Comparison of ENCODE assay signal across 29 mouse cellular contexts in genomic region chr7:6221978-6222377, GRCm38 (mm10). TPM values are rescaled to one million over a fixed set of nuclear protein-coding genes. Genes with fewer than 3 reads are reported as not detected.
DNase-seq lines count a peak whose midpoint lies in the region; ATAC-seq and TF ChIP-seq lines count a peak whose summit lies in the region.
"Had no signal": no experiment of that assay in that cellular context is flagged by ENCODE, and none has a peak within 500 bp of the region (broad histone marks: within the 10 kb centered on the region; RNA-seq: fewer than 3 reads in every experiment).

TSS of gene Zscan5b (plus strand) at chr7:6222278.

- ATAC-seq in midbrain, embryonic 13.5 days: no peak
- ATAC-seq: activated CD4-positive, CD25-positive, alpha-beta regulatory T cell, adult 4 months; CD4-positive, CD25-positive, alpha-beta regulatory T cell, adult 4 months; Patski had no signal

- in situ Hi-C loops in ES-E14 (cut with MboI; ENCODE audit: low sequenced_read_pairs in 2 of 2, unreplicated experiment in 2 of 2): no loop called here

- peak within 1 kb of the TSS; percentile 35 for H3K4me3 ChIP-seq in E14TG2a.4 (replicated peaks; ENCODE audit: low read length)
- H3K4me3 ChIP-seq in ES-Bruce4 (ENCODE audit: low read depth, low read length): 0 out of 2 replicates have a peak within 1 kb of the TSS, but pooled peaks have one; percentile 4
- H3K4me3 ChIP-seq in ES-E14 (ENCODE audit: insufficient read depth in 1 of 2, low read depth in 1 of 2, low read length in 2 of 2, poor library complexity in 1 of 2, severe bottlenecking in 1 of 2): no peak within 1 kb of the TSS; a peak in 1 of 4 replicates
- no peak within 1 kb of the TSS for H3K4me3 ChIP-seq in midbrain, embryonic 13.5 days (replicated peaks)

- H3K4me2 ChIP-seq in midbrain, embryonic 13.5 days (replicated peaks): no peak within 1 kb of the TSS

- no peak for TF ChIP-seq POLR2A in ES-Bruce4 (IDR thresholded peaks at IDR 0.05; ENCODE audit: insufficient read depth, low read length)

- H3K27ac ChIP-seq in ES-Bruce4 (ENCODE audit: insufficient read depth, low read length) (no peak within 1 kb of the TSS), ES-E14 (ENCODE audit: insufficient read depth, low read depth, low read length, poor library complexity, severe bottlenecking) (no peak within 1 kb of the TSS)
- no peak within 1 kb of the TSS for H3K27ac ChIP-seq in midbrain, embryonic 13.5 days

- H3K36me3 ChIP-seq in E14TG2a.4 (ENCODE audit: insufficient read depth, low read length) (no peaks in the 10 kb centered on the region), ES-Bruce4 (ENCODE audit: control insufficient read depth, insufficient read depth, low read length, poor library complexity, severe bottlenecking) (no peaks in the 10 kb centered on the region), ES-E14 (ENCODE audit: control insufficient read depth, insufficient read depth, low read length, poor library complexity, severe bottlenecking) (no peaks in the 10 kb centered on the region)
- no peaks in the 10 kb centered on the region for H3K36me3 ChIP-seq in midbrain, embryonic 13.5 days
- H3K36me3 ChIP-seq: G1E had no signal

- H3K27me3 ChIP-seq in E14TG2a.4 (ENCODE audit: insufficient read depth, low read length) (no peaks in the 10 kb centered on the region), ES-Bruce4 (ENCODE audit: control insufficient read depth, insufficient read depth, low read length, poor library complexity, severe bottlenecking) (no peaks in the 10 kb centered on the region)
- no peaks in the 10 kb centered on the region for H3K27me3 ChIP-seq in midbrain, embryonic 13.5 days

- TF ChIP-seq EP300 in ES-Bruce4 (IDR thresholded peaks at IDR 0.05; ENCODE audit: insufficient read depth, low read depth, low read length): no peak

- 92% methylated on average over 12 of the region's 12 CpGs for WGBS in midbrain, embryonic 13.5 days

- TF ChIP-seq CTCF in E14TG2a.4 (conservative IDR thresholded peaks at IDR 0.05; ENCODE audit: low read length) (no peak), ES-Bruce4 (IDR thresholded peaks at IDR 0.05; ENCODE audit: low read depth, low read length) (no peak)

- DNase-seq in ES-E14 (ENCODE audit: low read depth, low spot score): no peak
- DNase-seq in frontal cortex, adult 2 months (ENCODE audit: extremely low spot score in 1 of 2, low spot score in 1 of 2): no peak
- no peak for DNase-seq in adrenal gland, postnatal 36 days
- DNase-seq: adrenal gland, adult 2 months; adrenal gland, adult 8-10 months; adrenal gland, postnatal 10 days; adrenal gland, postnatal 14 days; adrenal gland, postnatal 25 days; B cell, adult 2 months; cerebellum, adult 11 months; cerebellum, adult 11-12 months; cerebellum, adult 18-20 months; cerebellum, adult 2 months; cerebellum, adult 8-10 months; cerebellum, adult 9-10 months; cerebellum, adult 9-11 months had no signal

- H3K9me3 ChIP-seq in E14TG2a.4 (ENCODE audit: low read length): peaks cover 32% of the 10 kb centered on the region
- H3K9me3 ChIP-seq in ES-Bruce4 (replicated peaks; ENCODE audit: control insufficient read depth, insufficient read depth, low read length, poor library complexity, severe bottlenecking): peaks cover 8% of the 10 kb centered on the region; the same call in 1 of the 2 replicates
- no peaks in the 10 kb centered on the region for H3K9me3 ChIP-seq in ES-E14 (ENCODE audit: control insufficient read depth, insufficient read depth, low read depth, low read length)
- H3K9me3 ChIP-seq in midbrain, embryonic 13.5 days: peaks cover 8% of the 10 kb centered on the region; the same call in 1 of the 2 replicates
- H3K9me3 ChIP-seq: G1E had no signal

- no peak within 1 kb of the TSS for H3K9ac ChIP-seq in ES-Bruce4 (ENCODE audit: low read depth, poor library complexity, severe bottlenecking)
- H3K9ac ChIP-seq in ES-E14 (ENCODE audit: insufficient read depth, low read depth, low read length, poor library complexity, severe bottlenecking): peak within 1 kb of the TSS; percentile 10; the same call in 1 of the 2 replicates
- H3K9ac ChIP-seq in midbrain, embryonic 13.5 days (replicated peaks): no peak within 1 kb of the TSS

- peaks cover 42% of the 10 kb centered on the region for H3K4me1 ChIP-seq in E14TG2a.4 (replicated peaks; ENCODE audit: low read depth, low read length)
- H3K4me1 ChIP-seq in ES-Bruce4 (ENCODE audit: control insufficient read depth, insufficient read depth, low read length): no peaks in the 10 kb centered on the region
- peaks cover 3% of the 10 kb centered on the region in 2 experiments; a peak in 2 of 4 replicates for H3K4me1 ChIP-seq in ES-E14 (ENCODE audit: control insufficient read depth in 2 of 2, insufficient read depth in 2 of 2, low read length in 2 of 2, poor library complexity in 1 of 2)
- H3K4me1 ChIP-seq in midbrain, embryonic 13.5 days (replicated peaks): no peaks in the 10 kb centered on the region

TF ChIP-seq in ES-E14, 5 proteins besides CTCF, POLR2A, EP300 and RAD21:
- TF ChIP-seq MAFK (IDR thresholded peaks at IDR 0.05; ENCODE audit: insufficient read depth, low read depth, low read length) (no peak), HCFC1 (IDR thresholded peaks at IDR 0.05; ENCODE audit: borderline replicate concordance, insufficient read depth, low read length) (no peak), ZNF384 (IDR thresholded peaks at IDR 0.05; ENCODE audit: low read depth, low read length) (no peak), CHD2 (IDR thresholded peaks at IDR 0.05; ENCODE audit: low read depth, low read length) (no peak), ZC3H11A (IDR thresholded peaks at IDR 0.05; ENCODE audit: borderline replicate concordance, low read depth, low read length) (no peak)

RNA-seq across cellular contexts. Expression of gene Zscan5b, which starts in this region (rescaled TPM):
- 0.33 and 0.40 TPM in 2 replicates for polyA plus RNA-seq in ES-Bruce4 (2011; ENCODE audit: insufficient read depth, insufficient read length, low read depth, missing spikeins)
- 2.1 and 3.3 TPM in 2 replicates for total RNA-seq in ES-E14 (2012; rRNA removed)
- not detected in 2 replicates for polyA plus RNA-seq in frontal cortex, adult 2 months (2012; rRNA removed)
- polyA plus RNA-seq in midbrain, embryonic 13.5 days (2015; fragmentation: Nextera tagmentation; extraction: Ambion mirVana): not detected in 2 replicates
- total RNA-seq in adrenal gland, postnatal 36 days (2021): not detected
- total RNA-seq: adrenal gland, adult 18-20 months; adrenal gland, adult 2 months; adrenal gland, adult 8-10 months; adrenal gland, postnatal 10 days; adrenal gland, postnatal 14 days; adrenal gland, postnatal 25 days; adrenal gland, postnatal 4 days; CH12.LX; G1E; MEL had no signal
- polyA plus RNA-seq: activated CD4-positive, CD25-positive, alpha-beta regulatory T cell, adult 4 months; adrenal gland, adult 2 months; brain, embryonic 14.5 days; C2C12; CD4-positive, CD25-positive, alpha-beta regulatory T cell, adult 4 months; cerebellum, adult 2 months; G1E; Patski had no signal

Comparison
In these comparisons a context has a peak if more than half of its experiments do, and no peak if none do; other contexts are left out.
1. H3K4me3 ChIP-seq: peak in E14TG2a.4 (single experiment) and ES-Bruce4 (single experiment); none in ES-E14 (0 of 2) and midbrain, embryonic 13.5 days (single experiment).